Mouse (Mus musculus) cortical plate, adult 2 months (tissue): ENCODE measurements around the gene Pecam1.

Source experiments
- CTCF ChIP-seq: fragments of 200-500 bp; IDR thresholded peaks from 2 replicates; pipeline ENCODE4 v1.5.1; 2011; ENCODE audit warnings: mild to moderate bottlenecking, control low read depth, low read length; ENCODE audit not compliant: insufficient read depth; ENCODE audit errors: extremely low read depth
- POLR2A ChIP-seq: fragments of 200-500 bp; IDR thresholded peaks from 2 replicates; pipeline ENCODE4 v1.6.1; 2011; ENCODE audit warnings: mild to moderate bottlenecking, low read length, control low read depth; ENCODE audit not compliant: insufficient read depth; ENCODE audit errors: extremely low read depth

GRCm38 (mm10) chr11:106622056-106622455, 128.4 kb downstream of the Pecam1 start:
- TF ChIP-seq CTCF: no peak
- no peak for TF ChIP-seq POLR2A
